Mouse (Mus musculus) liver, adult 2 months (tissue): ENCODE data around the gene Arid5b.

Experiments
- CTCF ChIP-seq: fragments of 200-500 bp; IDR thresholded peaks from 2 replicates; pipeline ENCODE4 v1.5.1; 2011; ENCODE audit warnings: low read depth, low read length, control low read depth
- POLR2A ChIP-seq: fragments of 200-500 bp; IDR thresholded peaks from 2 replicates; pipeline ENCODE4 v1.6.1; 2011; ENCODE audit warnings: low read length, control low read depth; ENCODE audit not compliant: insufficient read depth; ENCODE audit errors: extremely low read depth

DNA sequence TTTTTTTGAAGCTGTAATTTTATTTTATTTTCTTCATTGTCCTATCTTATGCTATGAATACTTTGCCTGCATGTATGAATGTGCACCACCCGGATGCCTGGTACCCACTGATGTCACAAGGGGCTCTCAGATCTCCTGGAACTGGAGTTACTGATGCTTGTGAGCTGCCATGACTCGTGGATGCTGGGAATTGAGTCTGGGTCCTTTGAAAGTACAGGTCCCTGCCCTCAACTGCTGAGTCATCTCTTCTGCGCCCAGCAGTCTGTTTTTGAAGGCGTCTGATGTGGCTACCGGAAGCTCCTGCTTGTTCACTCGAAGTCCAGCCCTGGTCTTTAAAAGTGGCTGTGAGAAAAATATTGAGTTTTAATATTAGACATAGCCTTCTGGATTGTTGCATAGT lies 46.8 kb upstream of the Arid5b start:
- TF ChIP-seq CTCF (no peak), POLR2A (no peak)
